Mouse (Mus musculus): ENCODE data around the gene Myb. TPM values are rescaled to one million over a fixed set of nuclear protein-coding genes. Genes with fewer than 3 reads are reported as not detected.
A peak's percentile ranks its signal among the peaks of the same experiment; 100 is the strongest.

Gene Myb
- total RNA-seq (2014; rRNA removed) (1.8 and 3.2 TPM in 2 replicates), polyA plus RNA-seq (2015; fragmentation: Nextera tagmentation; extraction: Ambion mirVana) (0.75 and 1.0 TPM in 2 replicates)

GRCm38 (mm10) chr10:21160537-21161358 is at the start of gene Myb:
Myb (minus strand) TSS chr10:21160984.
- no peaks in the 10 kb centered on the region for H3K9me3 ChIP-seq (ENCODE audit: low read length)
- H3K36me3 ChIP-seq (ENCODE audit: insufficient read depth, low read length), result no peaks in the 10 kb centered on the region
- under 1% methylated on average over 70 of the region's 86 CpGs for WGBS
- H3K4me3 ChIP-seq (ENCODE audit: low read depth, low read length), result peak within 1 kb of the TSS; percentile 64
- DNase-seq (ENCODE audit: low spot score), result peak; percentile 64
- peaks cover 4% of the 10 kb centered on the region; the same call in 1 of the 2 replicates for H3K4me1 ChIP-seq (ENCODE audit: insufficient read depth, low read length)
- H3K27ac ChIP-seq (ENCODE audit: low read depth, low read length), result no peak within 1 kb of the TSS
- H3K27me3 ChIP-seq (ENCODE audit: insufficient read depth, low read length), result 0 out of 2 replicates have a peak, but pooled peaks cover 10% of the 10 kb centered on the region
- H3K4me2 ChIP-seq (ENCODE audit: low read depth, low read length, poor library complexity, severe bottlenecking), result peak within 1 kb of the TSS; percentile 99
- peak; percentile 74 for ATAC-seq (ENCODE audit: low FRiP score)
- no peak for TF ChIP-seq CTCF (IDR thresholded peaks at IDR 0.05)
- H3K9ac ChIP-seq (replicated peaks; ENCODE audit: low read length, poor library complexity, severe bottlenecking), result peak within 1 kb of the TSS; percentile 48

- H3K9me3 ChIP-seq (ENCODE audit: low read length), result no peaks in the 10 kb centered on the region
- no peaks in the 10 kb centered on the region for H3K36me3 ChIP-seq (ENCODE audit: insufficient read depth, low read length)
- no peak for TF ChIP-seq CTCF (IDR thresholded peaks at IDR 0.05)
- H3K9ac ChIP-seq (replicated peaks; ENCODE audit: low read length, poor library complexity, severe bottlenecking), result no peak overlapping the region
- no peak for DNase-seq (ENCODE audit: low spot score)
- no peak overlapping the region for H3K4me2 ChIP-seq (ENCODE audit: low read depth, low read length, poor library complexity, severe bottlenecking)
- H3K27me3 ChIP-seq (ENCODE audit: insufficient read depth, low read length), result no peaks in the 10 kb centered on the region
- H3K27ac ChIP-seq (ENCODE audit: low read depth, low read length), result no peak overlapping the region
- no peak overlapping the region for H3K4me3 ChIP-seq (ENCODE audit: low read depth, low read length)
- WGBS, result 58% methylated on average over 1 of the region's 1 CpGs
- ATAC-seq (ENCODE audit: low FRiP score), result no peak
- no peaks in the 10 kb centered on the region for H3K4me1 ChIP-seq (ENCODE audit: insufficient read depth, low read length)
Measured at GRCm38 (mm10) chr10:21207378-21207777, 46.6 kb upstream of the Myb start.

- no peaks in the 10 kb centered on the region for H3K27me3 ChIP-seq (ENCODE audit: insufficient read depth, low read length)
- H3K36me3 ChIP-seq (ENCODE audit: insufficient read depth, low read length), result no peaks in the 10 kb centered on the region
- H3K4me3 ChIP-seq (ENCODE audit: low read depth, low read length), result no peak overlapping the region
- DNase-seq (ENCODE audit: low spot score) (no peak), ATAC-seq (ENCODE audit: low FRiP score) (no peak)
- no peak overlapping the region for H3K4me2 ChIP-seq (ENCODE audit: low read depth, low read length, poor library complexity, severe bottlenecking)
- no peak overlapping the region for H3K9ac ChIP-seq (replicated peaks; ENCODE audit: low read length, poor library complexity, severe bottlenecking)
- H3K4me1 ChIP-seq (ENCODE audit: insufficient read depth, low read length), result no peaks in the 10 kb centered on the region
- 75% methylated on average over 2 of the region's 2 CpGs for WGBS
- TF ChIP-seq CTCF (IDR thresholded peaks at IDR 0.05), result no peak
- H3K27ac ChIP-seq (ENCODE audit: low read depth, low read length), result no peak overlapping the region
- no peaks in the 10 kb centered on the region for H3K9me3 ChIP-seq (ENCODE audit: low read length)
Measured at GRCm38 (mm10) chr10:21206232-21206631, 45.4 kb upstream of the Myb start.

- Histone ChIP-seq H3K9me3 (ENCODE audit: low read length) (no peaks in the 10 kb centered on the region), H3K9ac (replicated peaks; ENCODE audit: low read length, poor library complexity, severe bottlenecking) (no peak overlapping the region), H3K4me3 (ENCODE audit: low read depth, low read length) (no peak overlapping the region), H3K27me3 (ENCODE audit: insufficient read depth, low read length) (no peaks in the 10 kb centered on the region), H3K36me3 (ENCODE audit: insufficient read depth, low read length) (no peaks in the 10 kb centered on the region), H3K27ac (ENCODE audit: low read depth, low read length) (no peak overlapping the region), H3K4me2 (ENCODE audit: low read depth, low read length, poor library complexity, severe bottlenecking) (no peak overlapping the region), H3K4me1 (ENCODE audit: insufficient read depth, low read length) (no peaks in the 10 kb centered on the region)
- no peak for DNase-seq (ENCODE audit: low spot score)
- no peak for ATAC-seq (ENCODE audit: low FRiP score)
- TF ChIP-seq CTCF (IDR thresholded peaks at IDR 0.05), result no peak
- WGBS, result 68% methylated on average over 10 of the region's 10 CpGs
Measured at GRCm38 (mm10) chr10:21204496-21205085, 43.8 kb upstream of the Myb start.

- Histone ChIP-seq H3K9ac (replicated peaks; ENCODE audit: low read length, poor library complexity, severe bottlenecking) (no peak overlapping the region), H3K4me2 (ENCODE audit: low read depth, low read length, poor library complexity, severe bottlenecking) (no peak overlapping the region), H3K4me1 (ENCODE audit: insufficient read depth, low read length) (no peaks in the 10 kb centered on the region), H3K27ac (ENCODE audit: low read depth, low read length) (no peak overlapping the region), H3K27me3 (ENCODE audit: insufficient read depth, low read length) (no peaks in the 10 kb centered on the region), H3K4me3 (ENCODE audit: low read depth, low read length) (no peak overlapping the region), H3K9me3 (ENCODE audit: low read length) (no peaks in the 10 kb centered on the region), H3K36me3 (ENCODE audit: insufficient read depth, low read length) (no peaks in the 10 kb centered on the region)
- ATAC-seq (ENCODE audit: low FRiP score), result no peak
- no peak for TF ChIP-seq CTCF (IDR thresholded peaks at IDR 0.05)
- 90% methylated on average over 5 of the region's 5 CpGs for WGBS
- DNase-seq (ENCODE audit: low spot score), result no peak
Measured at GRCm38 (mm10) chr10:21203886-21204285, 43.1 kb upstream of the Myb start.

GRCm38 (mm10) chr10:21203461-21203860 is 42.7 kb upstream of the Myb start:
- DNase-seq (ENCODE audit: low spot score) (no peak), ATAC-seq (ENCODE audit: low FRiP score) (no peak)
- Histone ChIP-seq H3K4me3 (ENCODE audit: low read depth, low read length) (no peak overlapping the region), H3K9me3 (ENCODE audit: low read length) (no peaks in the 10 kb centered on the region), H3K4me1 (ENCODE audit: insufficient read depth, low read length) (no peaks in the 10 kb centered on the region), H3K27me3 (ENCODE audit: insufficient read depth, low read length) (no peaks in the 10 kb centered on the region), H3K27ac (ENCODE audit: low read depth, low read length) (no peak overlapping the region), H3K9ac (replicated peaks; ENCODE audit: low read length, poor library complexity, severe bottlenecking) (no peak overlapping the region), H3K4me2 (ENCODE audit: low read depth, low read length, poor library complexity, severe bottlenecking) (no peak overlapping the region), H3K36me3 (ENCODE audit: insufficient read depth, low read length) (no peaks in the 10 kb centered on the region)
- WGBS, result 90% methylated on average over 3 of the region's 3 CpGs
- no peak for TF ChIP-seq CTCF (IDR thresholded peaks at IDR 0.05)

All from midbrain, postnatal 0 days (tissue).